Mouse (Mus musculus): ENCODE data around the gene Nanp.

GRCm38 (mm10) chr2:151056637-151057036 lies 17.4 kb upstream of the Nanp start:
- TF ChIP-seq CTCF (conservative IDR thresholded peaks at IDR 0.05 in 1 of 2, IDR thresholded peaks at IDR 0.05 in 1 of 2; ENCODE audit: low read depth in 2 of 2, low read length in 2 of 2) (no peak), POLR2AphosphoS2 (IDR thresholded peaks at IDR 0.05; ENCODE audit: low read depth, low read length) (no peak), EP300 (IDR thresholded peaks at IDR 0.05; ENCODE audit: low read length) (no peak), SIN3A (IDR thresholded peaks at IDR 0.05; ENCODE audit: low read length) (no peak), TBP (conservative IDR thresholded peaks at IDR 0.05; ENCODE audit: low read depth, low read length) (no peak), NRF1 (IDR thresholded peaks at IDR 0.05; ENCODE audit: low read depth, low read length) (no peak), ZMIZ1 (IDR thresholded peaks at IDR 0.05; ENCODE audit: low read depth, low read length) (no peak)

All from CH12.LX (cell line).